Mouse (Mus musculus): ENCODE measurements around the gene Tmem161b. TPM values are rescaled to one million over a fixed set of nuclear protein-coding genes. Genes with fewer than 3 reads are reported as not detected.
"Not testable (repeated sequence)": the region's sequence is repeated elsewhere in the genome, so short reads cannot be mapped to it uniquely, and the experiment has no call there.

Gene Tmem161b
- polyA plus RNA-seq, 1 experiment, result 2.1 TPM

- Histone ChIP-seq H3K79me2 (ENCODE audit: control insufficient read depth, insufficient read depth) (peaks cover 94% of the 10 kb centered on the region), H3K4me3 (ENCODE audit: insufficient read depth, poor library complexity, severe bottlenecking) (no peak overlapping the region), H3K36me3 (ENCODE audit: control insufficient read depth, insufficient read depth) (peaks cover 6% of the 10 kb centered on the region), H3K27me3 (ENCODE audit: control insufficient read depth, insufficient read depth, insufficient read length) (no peaks in the 10 kb centered on the region), H3K79me3 (ENCODE audit: low read depth) (peaks cover 74% of the 10 kb centered on the region), H3ac (ENCODE audit: control insufficient read depth, insufficient read length, low read depth) (no peak overlapping the region)
- TF ChIP-seq CEBPB (IDR thresholded peaks at IDR 0.05; ENCODE audit: low read depth) (no peak), USF1 (IDR thresholded peaks at IDR 0.05; ENCODE audit: low read depth) (no peak), MYOG (IDR thresholded peaks at IDR 0.05; ENCODE audit: control insufficient read depth, extremely low read depth, insufficient read length) (no peak), CTCF (IDR thresholded peaks at IDR 0.05; ENCODE audit: control insufficient read depth, insufficient read depth, insufficient read length) (no peak), FOSL1 (IDR thresholded peaks at IDR 0.05; ENCODE audit: insufficient read depth, low read length, poor library complexity, severe bottlenecking) (no peak), MYOD1 (IDR thresholded peaks at IDR 0.05; ENCODE audit: control insufficient read depth, insufficient read length, low read depth) (no peak), MAX (IDR thresholded peaks at IDR 0.05) (no peak)
These were observed 14.7 kb downstream of the Tmem161b start for GRCm38 (mm10) chr13:84236768-84237167.

GRCm38 (mm10) chr13:84238184-84238583, 16.1 kb downstream of the Tmem161b start:
- Histone ChIP-seq H3ac (ENCODE audit: control insufficient read depth, insufficient read length, low read depth) (no peak overlapping the region), H3K36me3 (ENCODE audit: control insufficient read depth, insufficient read depth) (peaks cover 6% of the 10 kb centered on the region), H3K27me3 (ENCODE audit: control insufficient read depth, insufficient read depth, insufficient read length) (no peaks in the 10 kb centered on the region), H3K79me2 (ENCODE audit: control insufficient read depth, insufficient read depth) (peaks cover 91% of the 10 kb centered on the region), H3K79me3 (ENCODE audit: low read depth) (peaks cover 78% of the 10 kb centered on the region), H3K4me3 (ENCODE audit: insufficient read depth, poor library complexity, severe bottlenecking) (no peak overlapping the region)
- no peak for TF ChIP-seq FOSL1 (IDR thresholded peaks at IDR 0.05; ENCODE audit: insufficient read depth, low read length, poor library complexity, severe bottlenecking)
- TF ChIP-seq USF1 (IDR thresholded peaks at IDR 0.05; ENCODE audit: low read depth), result no peak
- no peak for TF ChIP-seq MYOD1 (IDR thresholded peaks at IDR 0.05; ENCODE audit: control insufficient read depth, insufficient read length, low read depth)
- no peak for TF ChIP-seq CTCF (IDR thresholded peaks at IDR 0.05; ENCODE audit: control insufficient read depth, insufficient read depth, insufficient read length)
- TF ChIP-seq CEBPB (IDR thresholded peaks at IDR 0.05; ENCODE audit: low read depth), result no peak
- no peak for TF ChIP-seq MYOG (IDR thresholded peaks at IDR 0.05; ENCODE audit: control insufficient read depth, extremely low read depth, insufficient read length)
- no peak for TF ChIP-seq MAX (IDR thresholded peaks at IDR 0.05)

GRCm38 (mm10) chr13:84248065-84248464, 26.0 kb downstream of the Tmem161b start:
- Histone ChIP-seq H3K27me3 (ENCODE audit: control insufficient read depth, insufficient read depth, insufficient read length) (no peaks in the 10 kb centered on the region), H3K36me3 (ENCODE audit: control insufficient read depth, insufficient read depth) (peaks cover 5% of the 10 kb centered on the region), H3ac (ENCODE audit: control insufficient read depth, insufficient read length, low read depth) (no peak overlapping the region), H3K4me3 (ENCODE audit: insufficient read depth, poor library complexity, severe bottlenecking) (no peak overlapping the region), H3K79me3 (ENCODE audit: low read depth) (peaks cover 11% of the 10 kb centered on the region), H3K79me2 (ENCODE audit: control insufficient read depth, insufficient read depth) (peaks cover 47% of the 10 kb centered on the region)
- TF ChIP-seq CTCF (IDR thresholded peaks at IDR 0.05; ENCODE audit: control insufficient read depth, insufficient read depth, insufficient read length), result no peak
- no peak for TF ChIP-seq MAX (IDR thresholded peaks at IDR 0.05)
- TF ChIP-seq CEBPB (IDR thresholded peaks at IDR 0.05; ENCODE audit: low read depth), result no peak
- no peak for TF ChIP-seq MYOD1 (IDR thresholded peaks at IDR 0.05; ENCODE audit: control insufficient read depth, insufficient read length, low read depth)
- no peak for TF ChIP-seq MYOG (IDR thresholded peaks at IDR 0.05; ENCODE audit: control insufficient read depth, extremely low read depth, insufficient read length)
- TF ChIP-seq USF1 (IDR thresholded peaks at IDR 0.05; ENCODE audit: low read depth), result no peak
- TF ChIP-seq FOSL1 (IDR thresholded peaks at IDR 0.05; ENCODE audit: insufficient read depth, low read length, poor library complexity, severe bottlenecking), result no peak

GRCm38 (mm10) chr13:84251295-84251694, 29.2 kb downstream of the Tmem161b start:
- Histone ChIP-seq H3K27me3 (ENCODE audit: control insufficient read depth, insufficient read depth, insufficient read length) (no peaks in the 10 kb centered on the region), H3K79me3 (ENCODE audit: low read depth) (peaks cover 3% of the 10 kb centered on the region), H3K79me2 (ENCODE audit: control insufficient read depth, insufficient read depth) (peaks cover 28% of the 10 kb centered on the region), H3K36me3 (ENCODE audit: control insufficient read depth, insufficient read depth) (peaks cover 5% of the 10 kb centered on the region), H3ac (ENCODE audit: control insufficient read depth, insufficient read length, low read depth) (no peak overlapping the region), H3K4me3 (ENCODE audit: insufficient read depth, poor library complexity, severe bottlenecking) (no peak overlapping the region)
- TF ChIP-seq USF1 (IDR thresholded peaks at IDR 0.05; ENCODE audit: low read depth) (no peak), MYOG (IDR thresholded peaks at IDR 0.05; ENCODE audit: control insufficient read depth, extremely low read depth, insufficient read length) (no peak), CTCF (IDR thresholded peaks at IDR 0.05; ENCODE audit: control insufficient read depth, insufficient read depth, insufficient read length) (no peak), CEBPB (IDR thresholded peaks at IDR 0.05; ENCODE audit: low read depth) (no peak), MYOD1 (IDR thresholded peaks at IDR 0.05; ENCODE audit: control insufficient read depth, insufficient read length, low read depth) (no peak), FOSL1 (IDR thresholded peaks at IDR 0.05; ENCODE audit: insufficient read depth, low read length, poor library complexity, severe bottlenecking) (no peak), MAX (IDR thresholded peaks at IDR 0.05) (no peak)

GRCm38 (mm10) chr13:84255047-84255446, 33.0 kb downstream of the Tmem161b start:
- no peaks in the 10 kb centered on the region for H3K79me3 ChIP-seq (ENCODE audit: low read depth)
- no peak for TF ChIP-seq MYOG (IDR thresholded peaks at IDR 0.05; ENCODE audit: control insufficient read depth, extremely low read depth, insufficient read length)
- TF ChIP-seq MAX (IDR thresholded peaks at IDR 0.05), result no peak
- TF ChIP-seq CTCF (IDR thresholded peaks at IDR 0.05; ENCODE audit: control insufficient read depth, insufficient read depth, insufficient read length), result no peak
- TF ChIP-seq FOSL1 (IDR thresholded peaks at IDR 0.05; ENCODE audit: insufficient read depth, low read length, poor library complexity, severe bottlenecking), result no peak
- TF ChIP-seq MYOD1 (IDR thresholded peaks at IDR 0.05; ENCODE audit: control insufficient read depth, insufficient read length, low read depth), result no peak
- no peak for TF ChIP-seq USF1 (IDR thresholded peaks at IDR 0.05; ENCODE audit: low read depth)
- no peak for TF ChIP-seq CEBPB (IDR thresholded peaks at IDR 0.05; ENCODE audit: low read depth)
- H3ac ChIP-seq (ENCODE audit: control insufficient read depth, insufficient read length, low read depth), result no peak overlapping the region
- no peaks in the 10 kb centered on the region for H3K27me3 ChIP-seq (ENCODE audit: control insufficient read depth, insufficient read depth, insufficient read length)
- peaks cover 5% of the 10 kb centered on the region for H3K79me2 ChIP-seq (ENCODE audit: control insufficient read depth, insufficient read depth)
- no peak overlapping the region for H3K4me3 ChIP-seq (ENCODE audit: insufficient read depth, poor library complexity, severe bottlenecking)
- H3K36me3 ChIP-seq (ENCODE audit: control insufficient read depth, insufficient read depth), result peaks cover 15% of the 10 kb centered on the region

GRCm38 (mm10) chr13:84264418-84264817, 42.3 kb downstream of the Tmem161b start:
- H3K4me3 ChIP-seq (ENCODE audit: insufficient read depth, poor library complexity, severe bottlenecking); H3ac ChIP-seq (ENCODE audit: control insufficient read depth, insufficient read length, low read depth): not testable (repeated sequence)

More at GRCm38 (mm10) chr13:84264418-84264817, 42.3 kb downstream of the Tmem161b start:
- not testable (repeated sequence) for H3K79me3 ChIP-seq (ENCODE audit: low read depth); H3K79me2 ChIP-seq (ENCODE audit: control insufficient read depth, insufficient read depth); H3K27me3 ChIP-seq (ENCODE audit: control insufficient read depth, insufficient read depth, insufficient read length)
- peaks cover 28% of the 10 kb centered on the region for H3K36me3 ChIP-seq (ENCODE audit: control insufficient read depth, insufficient read depth)

Data from C2C12 (cell line).